Mouse (Mus musculus) MEL (cell line): ENCODE results near the gene Daxx. TPM values are rescaled to one million over a fixed set of nuclear protein-coding genes. Genes with fewer than 3 reads are reported as not detected.
A peak's percentile ranks its signal among the peaks of the same experiment; 100 is the strongest.

ENCODE experiments used
- DNase-seq: peaks from one replicate; pipeline ENCODE4 v3.0.0; 2011; ENCODE audit warnings: low read depth, low spot score
- H3K27ac ChIP-seq: 2 replicates; pipeline ENCODE4 v1.5.1; 2012; ENCODE audit warnings: low read depth, mild to moderate bottlenecking, control low read depth, low read length, moderate library complexity; ENCODE audit not compliant: control insufficient read depth
- H3K27me3 ChIP-seq, 2 experiments: fragments of 150-350 bp in 1 of 2; sonication (generic) in 1 of 2; 2 replicates each; pipeline ENCODE4 v1.6.1; 2012; ENCODE audit warnings: low read length in 2 of 2, mild to moderate bottlenecking in 2 of 2, improper control_type of control experiment in 1 of 2, moderate library complexity in 1 of 2; ENCODE audit not compliant: insufficient read depth in 2 of 2, control insufficient read depth in 1 of 2
- H3K36me3 ChIP-seq, 2 experiments: 2 replicates each; pipeline ENCODE4 v1.6.1; 2012 to 2014; ENCODE audit warnings: low read length in 2 of 2, improper control_type of control experiment in 1 of 2, inconsistent platforms in 1 of 2, mild to moderate bottlenecking in 1 of 2; ENCODE audit not compliant: insufficient read depth in 2 of 2, control insufficient read depth in 1 of 2
- H3K4me1 ChIP-seq, 2 experiments: fragments of 150-350 bp in 1 of 2; sonication (generic) in 1 of 2; 2 replicates each; pipeline ENCODE4 v1.6.1; 2012; ENCODE audit warnings: low read length in 2 of 2, improper control_type of control experiment in 1 of 2, mild to moderate bottlenecking in 1 of 2; ENCODE audit not compliant: insufficient read depth in 2 of 2, control insufficient read depth in 1 of 2
- H3K4me3 ChIP-seq, 2 experiments: fragments of 150-350 bp in 1 of 2; sonication (generic) in 1 of 2; 2 replicates each; pipeline ENCODE4 v1.5.1; 2012; ENCODE audit warnings: low read depth in 2 of 2, low read length in 2 of 2, mild to moderate bottlenecking in 2 of 2, moderate library complexity in 2 of 2, control low read depth in 1 of 2, improper control_type of control experiment in 1 of 2; ENCODE audit not compliant: control insufficient read depth in 1 of 2, insufficient read depth in 1 of 2
- H3K79me2 ChIP-seq: 2 replicates; pipeline ENCODE4 v1.6.1; 2012; ENCODE audit warnings: mild to moderate bottlenecking, low read length, moderate library complexity; ENCODE audit not compliant: control insufficient read depth, poor library complexity, insufficient read depth
- H3K9ac ChIP-seq: 2 replicates; pipeline ENCODE4 v1.6.1; 2012; ENCODE audit warnings: low read depth, mild to moderate bottlenecking, control low read depth, low read length, moderate library complexity; ENCODE audit not compliant: control insufficient read depth, poor library complexity, severe bottlenecking
- H3K9me3 ChIP-seq: fragments of 150-350 bp; sonication (generic); replicated peaks from 2 replicates; pipeline ENCODE4 v1.6.1; 2012; ENCODE audit warnings: mild to moderate bottlenecking, low read length, improper control_type of control experiment, moderate library complexity; ENCODE audit not compliant: insufficient read depth
- BHLHE40 ChIP-seq: IDR thresholded peaks from 2 replicates; pipeline ENCODE4 v1.6.1; 2012; ENCODE audit warnings: low read depth, mild to moderate bottlenecking, inconsistent platforms, low read length, improper control_type of control experiment, borderline replicate concordance
- CHD1 ChIP-seq: IDR thresholded peaks from 2 replicates; pipeline ENCODE4 v1.6.1; 2012; ENCODE audit warnings: low read depth, mild to moderate bottlenecking, inconsistent platforms, low read length, improper control_type of control experiment
- CTCF ChIP-seq, 3 experiments: IDR thresholded peaks in 2 of 3; conservative IDR thresholded peaks in 1 of 3; 2 replicates each; pipeline ENCODE4 v1.5.1; 2011 to 2012; ENCODE audit warnings: low read length in 3 of 3, low read depth in 2 of 3, mild to moderate bottlenecking in 2 of 3, improper control_type of control experiment in 1 of 3, inconsistent platforms in 1 of 3, mixed read lengths in 1 of 3, moderate library complexity in 1 of 3; ENCODE audit not compliant: control insufficient read depth in 1 of 3, insufficient read depth in 1 of 3, poor library complexity in 1 of 3, severe bottlenecking in 1 of 3
- ELF1 ChIP-seq: IDR thresholded peaks from 2 replicates; pipeline ENCODE4 v1.6.1; 2014; ENCODE audit warnings: low read depth, mild to moderate bottlenecking, inconsistent platforms, low read length, improper control_type of control experiment, moderate library complexity
- GABPA ChIP-seq: IDR thresholded peaks from 2 replicates; pipeline ENCODE4 v1.6.1; 2012; ENCODE audit warnings: low read depth, mild to moderate bottlenecking, inconsistent platforms, low read length, improper control_type of control experiment, moderate library complexity
- GATA1 ChIP-seq: IDR thresholded peaks from 2 replicates; pipeline ENCODE4 v1.6.1; 2011; ENCODE audit warnings: low read depth, low read length, improper control_type of control experiment
- HCFC1 ChIP-seq: IDR thresholded peaks from 2 replicates; pipeline ENCODE4 v1.6.1; 2012; ENCODE audit warnings: low read depth, mild to moderate bottlenecking, inconsistent platforms, low read length, improper control_type of control experiment, moderate library complexity
- KAT2A ChIP-seq: conservative IDR thresholded peaks from 2 replicates; pipeline ENCODE4 v1.6.1; 2012; ENCODE audit warnings: low read depth, low read length, improper control_type of control experiment, inconsistent platforms
- MAX ChIP-seq: IDR thresholded peaks from 2 replicates; pipeline ENCODE4 v1.6.1; 2011; ENCODE audit warnings: low read length, improper control_type of control experiment
- MAZ ChIP-seq: IDR thresholded peaks from 2 replicates; pipeline ENCODE4 v1.6.1; 2012; ENCODE audit warnings: low read depth, mild to moderate bottlenecking, inconsistent platforms, low read length, improper control_type of control experiment
- MXI1 ChIP-seq: IDR thresholded peaks from 2 replicates; pipeline ENCODE4 v1.6.1; 2011; ENCODE audit warnings: mild to moderate bottlenecking, low read depth, low read length, improper control_type of control experiment
- MYB ChIP-seq: IDR thresholded peaks from 2 replicates; pipeline ENCODE4 v1.6.1; 2011; ENCODE audit warnings: mild to moderate bottlenecking, low read depth, low read length, improper control_type of control experiment
- MYC ChIP-seq: IDR thresholded peaks from 2 replicates; pipeline ENCODE4 v1.6.1; 2011; ENCODE audit warnings: low read depth, mild to moderate bottlenecking, low read length, improper control_type of control experiment, moderate library complexity
- NRF1 ChIP-seq: IDR thresholded peaks from 2 replicates; pipeline ENCODE4 v1.6.1; 2014; ENCODE audit warnings: low read depth, mild to moderate bottlenecking, inconsistent platforms, low read length, improper control_type of control experiment, moderate library complexity; ENCODE audit not compliant: poor library complexity, insufficient read depth, severe bottlenecking
- POLR2A ChIP-seq, 2 experiments: IDR thresholded peaks; 2 replicates each; pipeline ENCODE4 v1.6.1; 2011 to 2012; ENCODE audit warnings: low read length in 2 of 2, mild to moderate bottlenecking in 2 of 2, control low read depth in 1 of 2, improper control_type of control experiment in 1 of 2, low read depth in 1 of 2, moderate library complexity in 1 of 2; ENCODE audit not compliant: control insufficient read depth in 1 of 2, insufficient read depth in 1 of 2, poor library complexity in 1 of 2
- POLR2AphosphoS2 ChIP-seq: IDR thresholded peaks from 2 replicates; pipeline ENCODE4 v1.6.1; 2011; ENCODE audit warnings: low read length, improper control_type of control experiment
- RAD21 ChIP-seq: IDR thresholded peaks from 2 replicates; pipeline ENCODE4 v1.6.1; 2011; ENCODE audit warnings: mild to moderate bottlenecking, low read depth, low read length, improper control_type of control experiment
- RCOR1 ChIP-seq: IDR thresholded peaks from 2 replicates; pipeline ENCODE4 v1.6.1; 2012; ENCODE audit warnings: low read depth, mild to moderate bottlenecking, inconsistent platforms, low read length, improper control_type of control experiment
- SIN3A ChIP-seq: IDR thresholded peaks from 2 replicates; pipeline ENCODE4 v1.6.1; 2012; ENCODE audit warnings: low read length, improper control_type of control experiment, inconsistent platforms
- SMC3 ChIP-seq: IDR thresholded peaks from 2 replicates; pipeline ENCODE4 v1.6.1; 2011; ENCODE audit warnings: low read depth, low read length, improper control_type of control experiment
- TAL1 ChIP-seq: IDR thresholded peaks from 2 replicates; pipeline ENCODE4 v1.6.1; 2012; ENCODE audit warnings: mild to moderate bottlenecking, inconsistent platforms, low read length, moderate library complexity, mixed read lengths
- UBTF ChIP-seq: IDR thresholded peaks from 2 replicates; pipeline ENCODE4 v1.6.1; 2012; ENCODE audit warnings: low read depth, mild to moderate bottlenecking, inconsistent platforms, low read length, improper control_type of control experiment, moderate library complexity, borderline replicate concordance; ENCODE audit not compliant: insufficient read depth
- USF1 ChIP-seq: IDR thresholded peaks from 2 replicates; pipeline ENCODE4 v1.6.1; 2014; ENCODE audit warnings: low read depth, mild to moderate bottlenecking, inconsistent platforms, low read length, improper control_type of control experiment, moderate library complexity
- USF2 ChIP-seq, 2 experiments: IDR thresholded peaks; 2 replicates each; pipeline ENCODE4 v1.6.1; 2011 to 2012; ENCODE audit warnings: improper control_type of control experiment in 2 of 2, low read length in 2 of 2, borderline replicate concordance in 1 of 2, inconsistent platforms in 1 of 2, low read depth in 1 of 2, mild to moderate bottlenecking in 1 of 2; ENCODE audit not compliant: insufficient read depth in 1 of 2
- ZC3H11A ChIP-seq: IDR thresholded peaks from 2 replicates; pipeline ENCODE4 v1.6.1; 2012; ENCODE audit warnings: low read depth, mild to moderate bottlenecking, inconsistent platforms, low read length, improper control_type of control experiment
- ZMIZ1 ChIP-seq: IDR thresholded peaks from 2 replicates; pipeline ENCODE4 v1.6.1; 2012; ENCODE audit warnings: low read depth, mild to moderate bottlenecking, inconsistent platforms, low read length, improper control_type of control experiment, moderate library complexity
- ZNF384 ChIP-seq: IDR thresholded peaks from 2 replicates; pipeline ENCODE4 v1.6.1; 2012; ENCODE audit warnings: low read depth, mild to moderate bottlenecking, inconsistent platforms, low read length, improper control_type of control experiment
- polyA plus RNA-seq, 2 experiments: library from polyadenylated mRNA; stranded (reverse) in 1 of 2; unstranded in 1 of 2; fragments of >175 nt in 1 of 2; fragments of >200 nt in 1 of 2; gene quantifications; 2 replicates each; pipeline versions ENCODE4 v1.2.1 to v1.2.4; 2012; ENCODE audit warnings: low replicate concordance in 2 of 2, low read depth in 1 of 2; ENCODE audit not compliant: insufficient read length in 2 of 2, insufficient read depth in 1 of 2, missing spikeins in 1 of 2
- total RNA-seq: library from RNA; depleted of rRNA; stranded (reverse); fragments of 300-350 nt; gene quantifications from 2 replicates; pipeline ENCODE4 v1.2.3, GENCODE M21; 2012

The Daxx gene
- total and polyA plus RNA-seq, 3 experiments = 40.6 to 68.0 TPM; not detected in 1

GRCm38 (mm10) chr17:33897114-33897794 is 12.0 kb upstream of the Daxx start:
- Histone ChIP-seq H3K4me3 (peak overlapping the region; percentile 28 to 36), H3K4me1 (peaks cover 13 to 32% of the 10 kb centered on the region in 2 experiments), H3K79me2 (no peaks in the 10 kb centered on the region), H3K9ac (peak overlapping the region; percentile 58), H3K9me3 (no peaks in the 10 kb centered on the region), H3K27me3 (no peaks in the 10 kb centered on the region), H3K27ac (peak overlapping the region; percentile 76), H3K36me3 (peaks cover 0 to 14% of the 10 kb centered on the region in 2 experiments; a peak in 2 of 4 replicates)
- TF ChIP-seq MYB (no peak), ELF1 (no peak), ZC3H11A (peak; percentile 79), MAX (peak; percentile 64; the same call in 1 of the 2 replicates), ZNF384 (peak; percentile 93), POLR2AphosphoS2 (no peak), SIN3A (peak; percentile 89; the same call in 1 of the 2 replicates), USF2 (IDR thresholded peaks at IDR 0.05; ENCODE audit: borderline replicate concordance in 1 of 2, insufficient read depth in 1 of 2, low read depth in 1 of 2, low read length in 2 of 2) (no peak), BHLHE40 (no peak), RCOR1 (no peak), HCFC1 (peak; percentile 54), CHD1 (no peak), USF1 (peak; percentile 42; the same call in 1 of the 2 replicates), ZMIZ1 (no peak), SMC3 (peak; percentile 79), RAD21 (peak; percentile 81), KAT2A (no peak), GABPA (no peak), TAL1 (no peak), MXI1 (peak; percentile 87), MYC (peak; percentile 98), UBTF (no peak), POLR2A (IDR thresholded peaks at IDR 0.05; ENCODE audit: control insufficient read depth in 1 of 2, insufficient read depth in 1 of 2, low read depth in 1 of 2, low read length in 2 of 2, poor library complexity in 1 of 2) (no peak), CTCF (IDR thresholded peaks at IDR 0.05 in 2 of 3, conservative IDR thresholded peaks at IDR 0.05 in 1 of 3; ENCODE audit: control insufficient read depth in 1 of 3, insufficient read depth in 1 of 3, low read depth in 2 of 3, low read length in 3 of 3, poor library complexity in 1 of 3, severe bottlenecking in 1 of 3) (peak; percentile 64 to 84 (median 68)), MAZ (no peak), GATA1 (peak; percentile 69), NRF1 (no peak)
- DNase-seq = peak; percentile 91
